Mouse (Mus musculus): ENCODE data around the gene Olfr571. TPM values are rescaled to one million over a fixed set of nuclear protein-coding genes. Genes with fewer than 3 reads are reported as not detected.

Gene Olfr571
- not detected in 2 replicates for polyA plus RNA-seq (2012; rRNA removed)

DNA sequence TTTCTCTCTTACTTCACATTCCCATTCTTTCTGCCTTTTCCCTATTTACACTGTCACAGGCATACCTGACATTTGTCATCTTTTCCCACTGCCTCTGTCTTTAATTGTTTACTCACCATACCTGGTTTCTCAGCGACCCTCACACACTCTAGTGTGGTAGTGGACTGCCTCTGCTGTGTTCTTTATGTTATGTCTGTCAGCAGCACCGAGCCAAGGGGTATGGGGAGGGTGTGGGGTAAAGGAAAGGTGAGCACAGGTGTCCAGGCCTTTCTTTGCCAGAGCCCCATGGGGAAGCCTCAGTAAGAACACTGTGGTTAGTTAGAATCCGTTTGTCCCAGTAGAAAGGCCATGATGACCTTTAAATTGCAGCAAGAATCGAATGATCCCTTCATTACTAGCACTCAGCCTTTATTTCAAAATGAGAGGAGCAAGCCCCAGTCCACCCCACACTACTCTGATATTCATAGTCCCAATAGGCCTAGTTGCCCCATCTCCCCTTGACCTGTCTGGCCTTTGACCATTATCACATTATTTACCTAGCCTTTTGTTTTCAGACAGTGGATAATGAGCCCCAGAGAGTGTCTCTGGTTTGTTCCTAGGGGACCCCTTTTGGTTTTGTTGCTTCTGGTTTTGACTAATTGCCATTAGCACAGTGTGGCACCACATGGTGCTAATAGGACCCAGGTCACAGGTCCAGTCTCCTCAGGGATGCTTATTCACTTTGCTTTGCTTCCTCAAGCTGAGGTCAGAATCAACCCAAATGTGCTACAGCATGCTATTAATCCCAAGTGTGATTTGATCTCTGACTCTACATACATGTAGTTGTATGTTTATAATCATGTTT lies at the start of gene Olfr571:
TSS of gene Olfr571 (minus strand) at position 505 of the 844 bp plus-strand sequence.
- no peak for DNase-seq (ENCODE audit: low spot score)

DNA sequence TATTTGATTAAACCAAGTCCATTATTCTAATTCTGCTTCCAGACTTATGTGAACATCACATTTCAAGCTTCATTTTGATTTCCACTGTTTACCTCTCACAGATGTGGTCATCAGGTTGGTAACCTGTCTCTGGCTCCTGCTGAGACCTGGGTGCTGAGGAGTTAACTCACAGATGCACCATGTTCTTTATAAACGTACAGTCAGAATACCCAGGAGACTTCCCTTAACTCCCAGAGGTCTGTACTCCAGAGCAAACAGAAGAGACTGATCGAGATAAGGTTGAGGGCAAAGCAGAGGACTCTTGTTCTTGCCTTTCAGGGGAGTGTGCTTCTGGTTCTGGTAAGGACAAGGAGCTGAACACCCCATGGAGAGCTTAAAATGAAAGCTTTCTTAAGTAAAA lies 45.0 kb upstream of the Olfr571 start, which contains the start of gene Olfr576:
TSS of gene Olfr576 (plus strand) at position 301 of the 400 bp plus-strand sequence.
- no peak for DNase-seq (ENCODE audit: low spot score)

DNA sequence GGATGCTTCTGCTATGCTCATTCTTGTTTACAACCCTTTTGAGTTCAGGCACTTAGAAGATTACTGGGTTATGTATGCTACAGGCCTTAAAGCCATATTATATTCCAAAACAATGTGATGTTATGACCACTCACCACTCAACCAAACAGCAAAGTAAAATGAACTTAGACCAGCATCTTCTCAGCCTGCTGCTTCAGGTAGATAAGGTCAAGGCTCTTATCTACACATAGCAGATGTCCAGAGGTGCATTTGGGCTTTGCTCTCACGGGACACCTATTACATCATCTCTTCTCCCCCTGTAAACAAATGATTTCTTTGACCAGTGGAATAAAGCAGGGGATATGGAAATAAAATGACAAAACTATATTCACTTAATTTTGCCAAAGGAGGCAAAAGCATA lies 41.3 kb upstream of the Olfr571 start, which contains the start of gene Olfr575:
TSS of gene Olfr575 (minus strand) at position 183 of the 400 bp plus-strand sequence.
- DNase-seq (ENCODE audit: low spot score): no peak

- no peak for DNase-seq (ENCODE audit: low spot score)
These were observed 40.8 kb upstream of the Olfr571 start for GRCm38 (mm10) chr7:102958137-102958536.

DNA sequence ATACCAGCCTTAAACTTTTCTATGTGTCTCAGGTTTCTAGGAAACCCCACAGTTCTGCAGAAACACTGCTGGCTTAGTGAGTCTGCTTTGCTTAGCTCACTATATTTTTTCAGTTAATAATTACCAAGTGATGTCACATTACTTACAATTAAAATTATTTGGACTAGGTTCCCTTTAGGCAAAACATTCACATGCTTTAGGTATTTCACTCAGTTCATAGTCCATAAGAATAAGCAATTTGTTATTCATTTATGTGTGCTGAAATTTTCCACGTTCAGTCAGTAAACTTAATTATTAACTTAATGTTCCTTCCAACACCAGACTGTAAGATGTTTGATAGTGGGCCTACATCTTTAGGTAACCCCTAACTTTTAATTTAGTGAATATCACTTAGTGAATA lies 33.4 kb upstream of the Olfr571 start:
- DNase-seq (ENCODE audit: low spot score): no peak

DNA sequence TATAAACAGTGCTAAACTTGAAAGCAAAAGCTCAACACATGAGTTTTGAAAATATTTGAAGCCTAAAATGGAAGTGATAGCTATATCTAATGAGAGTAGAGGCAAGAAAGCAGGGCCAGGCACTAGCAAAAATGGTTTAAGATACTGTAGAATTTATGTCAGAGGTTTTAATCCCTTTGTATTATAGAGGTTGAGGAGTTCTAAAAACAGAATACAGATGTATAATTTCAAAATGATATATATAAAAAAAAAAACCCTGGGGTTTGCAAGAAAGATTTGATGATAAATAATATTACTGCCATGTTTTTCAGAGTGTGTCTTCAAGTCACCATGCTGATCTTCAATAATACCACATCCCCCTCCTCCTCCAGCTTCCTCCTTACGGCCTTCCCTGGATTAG lies 30.8 kb upstream of the Olfr571 start, which contains the start of gene Olfr574:
TSS of gene Olfr574 (plus strand) at position 301 of the 400 bp plus-strand sequence.
- DNase-seq (ENCODE audit: low spot score): no peak

DNA sequence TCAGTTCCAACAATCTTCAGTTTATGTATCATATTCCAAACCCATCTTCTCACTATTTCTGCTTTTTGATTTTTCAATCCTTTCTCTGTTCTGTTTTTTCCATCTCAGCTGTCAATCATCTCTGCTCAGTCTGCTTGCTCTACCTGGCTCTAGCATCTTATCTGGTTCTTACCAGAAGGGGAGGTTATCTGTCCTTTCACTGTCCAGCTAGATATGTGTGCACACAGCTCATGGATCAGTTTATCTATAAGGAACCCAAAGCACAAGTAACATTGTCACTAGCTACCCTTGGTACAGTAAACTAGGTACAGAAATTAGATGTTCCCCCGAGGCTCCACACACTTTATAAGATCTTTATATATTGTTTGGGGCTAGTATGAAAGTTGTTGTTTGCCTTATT lies 26.1 kb upstream of the Olfr571 start:
- no peak for DNase-seq (ENCODE audit: low spot score)

- no peak for DNase-seq (ENCODE audit: low spot score)
These were observed 25.1 kb upstream of the Olfr571 start, which contains the start of gene Olfr573-ps1 for GRCm38 (mm10) chr7:102942475-102942874. TSS of gene Olfr573-ps1 (minus strand) at chr7:102942575.

GRCm38 (mm10) chr7:102927105-102927504 lies 9.8 kb upstream of the Olfr571 start:
- no peak for DNase-seq (ENCODE audit: low spot score)

- no peak for DNase-seq (ENCODE audit: low spot score)
These were observed 6.8 kb upstream of the Olfr571 start, which contains the start of gene Olfr572 for GRCm38 (mm10) chr7:102924109-102924508. TSS of gene Olfr572 (plus strand) at chr7:102924409.

DNA sequence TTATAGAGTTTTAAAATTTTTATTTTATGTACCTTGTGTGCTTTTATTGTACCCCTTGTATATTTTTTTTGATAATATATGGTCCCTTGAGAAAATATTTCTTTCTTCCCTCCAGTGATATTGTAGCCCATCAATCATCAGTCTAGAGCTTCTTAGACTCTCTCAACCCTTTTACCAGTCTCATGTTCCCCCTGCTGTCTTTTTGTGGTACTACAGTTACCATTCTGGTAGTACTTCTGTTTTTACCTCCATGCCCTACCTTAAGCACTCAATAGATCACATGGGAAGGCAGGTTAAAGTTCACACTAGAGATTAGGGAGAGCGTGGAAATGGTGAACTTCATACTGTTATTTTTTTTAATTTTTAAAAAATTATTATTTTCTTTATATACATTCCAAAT lies 2.3 kb upstream of the Olfr571 start:
- DNase-seq (ENCODE audit: low spot score): no peak

- no peak for DNase-seq (ENCODE audit: low spot score)
These were observed 931 bp downstream of the Olfr571 start for GRCm38 (mm10) chr7:102916405-102916804.

- DNase-seq (ENCODE audit: low spot score): no peak
These were observed 2.1 kb downstream of the Olfr571 start for GRCm38 (mm10) chr7:102915261-102915660.

DNA sequence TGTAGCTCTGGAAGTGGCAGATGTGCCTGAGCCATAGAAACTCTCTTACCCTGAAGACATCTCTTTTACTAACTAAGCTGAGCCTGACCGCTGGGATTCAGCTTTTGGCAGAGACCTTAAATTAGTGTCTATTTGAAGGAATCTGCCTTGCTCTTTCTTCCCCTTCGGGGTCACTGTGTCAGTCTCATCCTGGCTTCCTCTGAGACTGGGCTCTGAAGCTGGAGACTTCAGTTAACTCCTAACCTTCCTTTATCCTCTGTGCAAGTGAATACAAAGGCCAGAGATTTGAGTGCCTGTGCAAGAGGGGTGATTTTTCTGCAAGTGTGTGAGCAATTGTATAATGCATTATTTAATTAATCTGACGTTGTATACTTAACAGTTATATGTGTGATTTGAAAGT lies 26.6 kb downstream of the Olfr571 start, which contains the start of gene Olfr569:
TSS of gene Olfr569 (minus strand) at position 101 of the 400 bp plus-strand sequence.
- DNase-seq (ENCODE audit: low spot score): no peak

GRCm38 (mm10) chr7:102876822-102877221 lies 40.5 kb downstream of the Olfr571 start, which contains the start of gene Olfr568:
TSS of gene Olfr568 (plus strand) at chr7:102877122.
- DNase-seq (ENCODE audit: low spot score): no peak

- DNase-seq (ENCODE audit: low spot score): no peak
These were observed 58.7 kb downstream of the Olfr571 start, which contains the start of gene Olfr566 for GRCm38 (mm10) chr7:102858665-102859064. TSS of gene Olfr566 (minus strand) at chr7:102858765.

GRCm38 (mm10) chr7:102855807-102856206 lies 61.5 kb downstream of the Olfr571 start:
- DNase-seq (ENCODE audit: low spot score): no peak

Other genes starting within 250 kb of the Olfr571 start
- 75.3 and 99.1 TPM in 2 replicates for gene Trim68, start 230.2 kb downstream of the Olfr571 start, polyA plus RNA-seq (2012; rRNA removed)
- not detected in 2 replicates for gene Olfr557, start 221.6 kb downstream of the Olfr571 start, polyA plus RNA-seq (2012; rRNA removed)
- gene Olfr558, start 215.3 kb downstream of the Olfr571 start, polyA plus RNA-seq (2012; rRNA removed): 1.3 and 1.4 TPM in 2 replicates
- gene Olfr33, start 198.5 kb downstream of the Olfr571 start, polyA plus RNA-seq (2012; rRNA removed): not detected in 2 replicates
- not detected in 2 replicates for gene Olfr559, start 190.0 kb downstream of the Olfr571 start, polyA plus RNA-seq (2012; rRNA removed)
- gene Olfr560, start 158.2 kb downstream of the Olfr571 start, polyA plus RNA-seq (2012; rRNA removed): 0.03 TPM in 1 of 2 replicates, not detected in the other
- 1.0 and 1.4 TPM in 2 replicates for gene Olfr78, start 158.1 kb downstream of the Olfr571 start, polyA plus RNA-seq (2012; rRNA removed)
- not detected in 2 replicates for gene Olfr561, start 146.3 kb downstream of the Olfr571 start, polyA plus RNA-seq (2012; rRNA removed)
- not detected in 2 replicates for gene Olfr564, start 114.1 kb downstream of the Olfr571 start, polyA plus RNA-seq (2012; rRNA removed)
- not detected in 2 replicates for gene Olfr566, start 58.8 kb downstream of the Olfr571 start, polyA plus RNA-seq (2012; rRNA removed)
- gene Olfr568, start 40.4 kb downstream of the Olfr571 start, polyA plus RNA-seq (2012; rRNA removed): not detected in 2 replicates
- not detected in 2 replicates for gene Olfr569, start 26.7 kb downstream of the Olfr571 start, polyA plus RNA-seq (2012; rRNA removed)
- gene Olfr570, start 23.0 kb downstream of the Olfr571 start, polyA plus RNA-seq (2012; rRNA removed): not detected in 2 replicates
- not detected in 2 replicates for gene Olfr572, start 6.9 kb upstream of the Olfr571 start, polyA plus RNA-seq (2012; rRNA removed)
- not detected in 2 replicates for gene Olfr573-ps1, start 25.0 kb upstream of the Olfr571 start, polyA plus RNA-seq (2012; rRNA removed)
- not detected in 2 replicates for gene Olfr574, start 30.9 kb upstream of the Olfr571 start, polyA plus RNA-seq (2012; rRNA removed)
- gene Olfr575, start 41.2 kb upstream of the Olfr571 start, polyA plus RNA-seq (2012; rRNA removed): not detected in 2 replicates
- gene Olfr576, start 45.1 kb upstream of the Olfr571 start, polyA plus RNA-seq (2012; rRNA removed): not detected in 2 replicates
- gene Olfr577, start 58.4 kb upstream of the Olfr571 start, polyA plus RNA-seq (2012; rRNA removed): not detected in 2 replicates
- gene Olfr578, start 71.8 kb upstream of the Olfr571 start, polyA plus RNA-seq (2012; rRNA removed): not detected in 2 replicates
- gene Olfr582, start 120.5 kb upstream of the Olfr571 start, polyA plus RNA-seq (2012; rRNA removed): not detected in 2 replicates
- gene Olfr583, start 133.8 kb upstream of the Olfr571 start, polyA plus RNA-seq (2012; rRNA removed): not detected in 2 replicates
- gene Olfr584, start 164.3 kb upstream of the Olfr571 start, polyA plus RNA-seq (2012; rRNA removed): not detected in 2 replicates
- gene Olfr585, start 180.2 kb upstream of the Olfr571 start, polyA plus RNA-seq (2012; rRNA removed): not detected in 2 replicates
- gene Olfr586, start 208.1 kb upstream of the Olfr571 start, polyA plus RNA-seq (2012; rRNA removed): not detected in 2 replicates
- gene Olfr588-ps1, start 223.3 kb upstream of the Olfr571 start, polyA plus RNA-seq (2012; rRNA removed): not detected in 2 replicates
- gene Olfr589, start 238.8 kb upstream of the Olfr571 start, polyA plus RNA-seq (2012; rRNA removed): not detected in 2 replicates